Mouse (Mus musculus) liver, embryonic 14.5 days (tissue): ENCODE measurements at regions not wholly inside any gene's neighbourhood (a gene's known extent, or its start where the extent isn't known, plus 50 kb on each side); places are given as distances from the start of the nearest gene placed in this dataset.

Experiments
- CTCF ChIP-seq: IDR thresholded peaks from 2 replicates; pipeline ENCODE4 v1.5.1; 2016; ENCODE audit warnings: antibody characterized with exemption, low read depth, control low read depth
- EP300 ChIP-seq: IDR thresholded peaks from 2 replicates; pipeline ENCODE4 v1.6.1; 2016; ENCODE audit warnings: antibody characterized with exemption, low read depth

- no peak for TF ChIP-seq CTCF
- TF ChIP-seq EP300: no peak
Observed at GRCm38 (mm10) chr8:34505102-34505501, 393.6 kb upstream of the Gm10131 start.
